Mouse (Mus musculus): ENCODE results near the gene Chpt1. TPM values are rescaled to one million over a fixed set of nuclear protein-coding genes. Genes with fewer than 3 reads are reported as not detected.

Gene Chpt1
- polyA plus RNA-seq, 1 experiment, result 17.9 TPM

- Histone ChIP-seq H3K9me3 (replicated peaks; ENCODE audit: control insufficient read depth, insufficient read depth, low read length, poor library complexity, severe bottlenecking) (no peaks in the 10 kb centered on the region), H3K4me1 (ENCODE audit: control insufficient read depth, insufficient read depth, low read length) (no peaks in the 10 kb centered on the region), H3K27ac (ENCODE audit: insufficient read depth, low read length) (no peak overlapping the region), H3K27me3 (ENCODE audit: control insufficient read depth, insufficient read depth, low read length, poor library complexity, severe bottlenecking) (no peaks in the 10 kb centered on the region), H3K9ac (ENCODE audit: low read depth, poor library complexity, severe bottlenecking) (no peak overlapping the region), H3K36me3 (ENCODE audit: control insufficient read depth, insufficient read depth, low read length, poor library complexity, severe bottlenecking) (no peaks in the 10 kb centered on the region), H3K4me3 (ENCODE audit: low read depth, low read length) (no peak overlapping the region)
- TF ChIP-seq CTCF (IDR thresholded peaks at IDR 0.05; ENCODE audit: low read depth, low read length) (no peak), EP300 (IDR thresholded peaks at IDR 0.05; ENCODE audit: insufficient read depth, low read depth, low read length) (no peak), POLR2A (IDR thresholded peaks at IDR 0.05; ENCODE audit: insufficient read depth, low read length) (no peak)
These were observed 46.1 kb downstream of the Chpt1 start for GRCm38 (mm10) chr10:88457816-88458215.

- no peak overlapping the region for H3K27ac ChIP-seq (ENCODE audit: insufficient read depth, low read length)
- H3K27me3 ChIP-seq (ENCODE audit: control insufficient read depth, insufficient read depth, low read length, poor library complexity, severe bottlenecking), result no peaks in the 10 kb centered on the region
- H3K4me3 ChIP-seq (ENCODE audit: low read depth, low read length), result no peak overlapping the region
- no peak overlapping the region for H3K9ac ChIP-seq (ENCODE audit: low read depth, poor library complexity, severe bottlenecking)
- TF ChIP-seq POLR2A (IDR thresholded peaks at IDR 0.05; ENCODE audit: insufficient read depth, low read length) (no peak), CTCF (IDR thresholded peaks at IDR 0.05; ENCODE audit: low read depth, low read length) (no peak), EP300 (IDR thresholded peaks at IDR 0.05; ENCODE audit: insufficient read depth, low read depth, low read length) (no peak)
- no peaks in the 10 kb centered on the region for H3K9me3 ChIP-seq (replicated peaks; ENCODE audit: control insufficient read depth, insufficient read depth, low read length, poor library complexity, severe bottlenecking)
- H3K36me3 ChIP-seq (ENCODE audit: control insufficient read depth, insufficient read depth, low read length, poor library complexity, severe bottlenecking), result no peaks in the 10 kb centered on the region; the same call in 1 of the 2 replicates
- H3K4me1 ChIP-seq (ENCODE audit: control insufficient read depth, insufficient read depth, low read length), result no peaks in the 10 kb centered on the region
These were observed 51.9 kb downstream of the Chpt1 start for GRCm38 (mm10) chr10:88451990-88452389.

GRCm38 (mm10) chr10:88451221-88451620 is 52.7 kb downstream of the Chpt1 start:
- no peak for TF ChIP-seq CTCF (IDR thresholded peaks at IDR 0.05; ENCODE audit: low read depth, low read length)
- TF ChIP-seq EP300 (IDR thresholded peaks at IDR 0.05; ENCODE audit: insufficient read depth, low read depth, low read length), result no peak
- no peak for TF ChIP-seq POLR2A (IDR thresholded peaks at IDR 0.05; ENCODE audit: insufficient read depth, low read length)
- H3K9me3 ChIP-seq (replicated peaks; ENCODE audit: control insufficient read depth, insufficient read depth, low read length, poor library complexity, severe bottlenecking), result no peaks in the 10 kb centered on the region
- no peaks in the 10 kb centered on the region for H3K27me3 ChIP-seq (ENCODE audit: control insufficient read depth, insufficient read depth, low read length, poor library complexity, severe bottlenecking)
- no peak overlapping the region for H3K9ac ChIP-seq (ENCODE audit: low read depth, poor library complexity, severe bottlenecking)
- H3K36me3 ChIP-seq (ENCODE audit: control insufficient read depth, insufficient read depth, low read length, poor library complexity, severe bottlenecking), result no peaks in the 10 kb centered on the region; the same call in 1 of the 2 replicates
- H3K27ac ChIP-seq (ENCODE audit: insufficient read depth, low read length), result no peak overlapping the region
- H3K4me1 ChIP-seq (ENCODE audit: control insufficient read depth, insufficient read depth, low read length), result no peaks in the 10 kb centered on the region
- no peak overlapping the region for H3K4me3 ChIP-seq (ENCODE audit: low read depth, low read length)

- H3K36me3 ChIP-seq (ENCODE audit: control insufficient read depth, insufficient read depth, low read length, poor library complexity, severe bottlenecking), result peaks cover 10% of the 10 kb centered on the region
- TF ChIP-seq POLR2A (IDR thresholded peaks at IDR 0.05; ENCODE audit: insufficient read depth, low read length), result no peak
- TF ChIP-seq EP300 (IDR thresholded peaks at IDR 0.05; ENCODE audit: insufficient read depth, low read depth, low read length), result no peak
- no peak for TF ChIP-seq CTCF (IDR thresholded peaks at IDR 0.05; ENCODE audit: low read depth, low read length)
These were observed 62.6 kb downstream of the Chpt1 start for GRCm38 (mm10) chr10:88441224-88441623.

GRCm38 (mm10) chr10:88427998-88428397 is 75.9 kb downstream of the Chpt1 start:
- no peaks in the 10 kb centered on the region for H3K4me1 ChIP-seq (ENCODE audit: control insufficient read depth, insufficient read depth, low read length)
- no peaks in the 10 kb centered on the region for H3K9me3 ChIP-seq (replicated peaks; ENCODE audit: control insufficient read depth, insufficient read depth, low read length, poor library complexity, severe bottlenecking)
- TF ChIP-seq EP300 (IDR thresholded peaks at IDR 0.05; ENCODE audit: insufficient read depth, low read depth, low read length), result no peak
- no peak for TF ChIP-seq CTCF (IDR thresholded peaks at IDR 0.05; ENCODE audit: low read depth, low read length)
- TF ChIP-seq POLR2A (IDR thresholded peaks at IDR 0.05; ENCODE audit: insufficient read depth, low read length), result no peak
- H3K36me3 ChIP-seq (ENCODE audit: control insufficient read depth, insufficient read depth, low read length, poor library complexity, severe bottlenecking), result peaks cover 8% of the 10 kb centered on the region
- no peak overlapping the region for H3K4me3 ChIP-seq (ENCODE audit: low read depth, low read length)
- no peak overlapping the region for H3K27ac ChIP-seq (ENCODE audit: insufficient read depth, low read length)
- no peak overlapping the region for H3K9ac ChIP-seq (ENCODE audit: low read depth, poor library complexity, severe bottlenecking)
- no peaks in the 10 kb centered on the region for H3K27me3 ChIP-seq (ENCODE audit: control insufficient read depth, insufficient read depth, low read length, poor library complexity, severe bottlenecking)

More at GRCm38 (mm10) chr10:88441224-88441623, 62.6 kb downstream of the Chpt1 start:
- peaks cover 2% of the 10 kb centered on the region for H3K4me1 ChIP-seq (ENCODE audit: control insufficient read depth, insufficient read depth, low read length)
- no peak overlapping the region for H3K4me3 ChIP-seq (ENCODE audit: low read depth, low read length)
- no peaks in the 10 kb centered on the region for H3K27me3 ChIP-seq (ENCODE audit: control insufficient read depth, insufficient read depth, low read length, poor library complexity, severe bottlenecking)
- no peak overlapping the region for H3K27ac ChIP-seq (ENCODE audit: insufficient read depth, low read length)
- H3K9ac ChIP-seq (ENCODE audit: low read depth, poor library complexity, severe bottlenecking), result no peak overlapping the region
- no peaks in the 10 kb centered on the region for H3K9me3 ChIP-seq (replicated peaks; ENCODE audit: control insufficient read depth, insufficient read depth, low read length, poor library complexity, severe bottlenecking)

- Histone ChIP-seq H3K36me3 (ENCODE audit: control insufficient read depth, insufficient read depth, low read length, poor library complexity, severe bottlenecking) (peaks cover 8% of the 10 kb centered on the region), H3K4me3 (ENCODE audit: low read depth, low read length) (no peak overlapping the region), H3K9me3 (replicated peaks; ENCODE audit: control insufficient read depth, insufficient read depth, low read length, poor library complexity, severe bottlenecking) (no peaks in the 10 kb centered on the region), H3K4me1 (ENCODE audit: control insufficient read depth, insufficient read depth, low read length) (no peaks in the 10 kb centered on the region), H3K27ac (ENCODE audit: insufficient read depth, low read length) (no peak overlapping the region), H3K9ac (ENCODE audit: low read depth, poor library complexity, severe bottlenecking) (no peak overlapping the region), H3K27me3 (ENCODE audit: control insufficient read depth, insufficient read depth, low read length, poor library complexity, severe bottlenecking) (no peaks in the 10 kb centered on the region)
- TF ChIP-seq CTCF (IDR thresholded peaks at IDR 0.05; ENCODE audit: low read depth, low read length), result no peak
- TF ChIP-seq EP300 (IDR thresholded peaks at IDR 0.05; ENCODE audit: insufficient read depth, low read depth, low read length), result no peak
- no peak for TF ChIP-seq POLR2A (IDR thresholded peaks at IDR 0.05; ENCODE audit: insufficient read depth, low read length)
These were observed 77.0 kb downstream of the Chpt1 start for GRCm38 (mm10) chr10:88426896-88427295.

All from ES-Bruce4 (cell line).